Mouse (Mus musculus) hindbrain, embryonic 10.5 days (tissue): Measurements from ENCODE around the gene Fam217b. TPM values are rescaled to one million over a fixed set of nuclear protein-coding genes. Genes with fewer than 3 reads are reported as not detected.
A peak's percentile ranks its signal among the peaks of the same experiment; 100 is the strongest.

Experiments
- DNase-seq: peaks from one replicate; pipeline ENCODE4 v3.0.0-alpha.2; 2017; ENCODE audit warnings: low spot score
- H3K27ac ChIP-seq: fragments of 300-500 bp; sonication (generic); 2 replicates; pipeline ENCODE4 v1.5.1; 2016; ENCODE audit warnings: mild to moderate bottlenecking, moderate library complexity
- H3K27me3 ChIP-seq: fragments of 300-500 bp; sonication (generic); 2 replicates; pipeline ENCODE4 v1.6.1; 2016; ENCODE audit warnings: mild to moderate bottlenecking; ENCODE audit not compliant: poor library complexity, insufficient read depth, severe bottlenecking
- H3K36me3 ChIP-seq: fragments of 300-500 bp; sonication (generic); 2 replicates; pipeline ENCODE4 v1.6.1; 2016; ENCODE audit warnings: mild to moderate bottlenecking, moderate library complexity
- H3K4me1 ChIP-seq: fragments of 300-500 bp; sonication (generic); replicated peaks from 2 replicates; pipeline ENCODE4 v1.6.1; 2016; ENCODE audit warnings: mild to moderate bottlenecking
- H3K4me3 ChIP-seq: fragments of 300-500 bp; sonication (generic); 2 replicates; pipeline ENCODE4 v1.5.1; 2016; ENCODE audit warnings: mild to moderate bottlenecking, moderate library complexity
- H3K9me3 ChIP-seq: fragments of 300-500 bp; sonication (generic); 2 replicates; pipeline ENCODE4 v1.6.1; 2016; ENCODE audit warnings: mild to moderate bottlenecking, moderate library complexity
- WGBS: fragments of 180-500 bp; shearing (Covaris S2); methylation state at CpG from one replicate; pipeline ENCODE4 v1.1.7; 2016; 5-methylcytosine and 5-hydroxymethylcytosine counted together
- polyA plus RNA-seq: library from polyadenylated mRNA; unstranded; fragments of >200 nt; fragmentation: Nextera tagmentation; extraction: Ambion mirVana; gene quantifications from 2 replicates; pipeline ENCODE4 v1.2.1, GENCODE M21; 2016

Gene Fam217b
- polyA plus RNA-seq: 2.0 and 2.3 TPM in 2 replicates

- peaks cover 46% of the 10 kb centered on the region for H3K27me3 ChIP-seq
- DNase-seq: peak; percentile 67
- WGBS: under 1% methylated on average over 73 of the region's 74 CpGs
- H3K36me3 ChIP-seq: no peaks in the 10 kb centered on the region
- H3K9me3 ChIP-seq: no peaks in the 10 kb centered on the region
- peak within 1 kb of the TSS; percentile 81 for H3K27ac ChIP-seq
- H3K4me3 ChIP-seq: peak within 1 kb of the TSS; percentile 77
- H3K4me1 ChIP-seq: peaks cover 23% of the 10 kb centered on the region
Observed at GRCm38 (mm10) chr2:178414261-178415149, at the start of gene Fam217b, which contains the start of gene Ppp1r3d. Gene Fam217b, plus strand, starts transcription at chr2:178414524. Gene Ppp1r3d, minus strand, starts transcription at chr2:178414472.

GRCm38 (mm10) chr2:178407053-178407815 lies 7.1 kb upstream of the Fam217b start, which contains the start of gene Sycp2:
Gene Sycp2, minus strand, starts transcription at chr2:178407685.
- no peak for DNase-seq
- H3K27me3 ChIP-seq: peaks cover 11% of the 10 kb centered on the region
- no peak within 1 kb of the TSS for H3K4me3 ChIP-seq
- no peaks in the 10 kb centered on the region for H3K4me1 ChIP-seq
- H3K9me3 ChIP-seq: peaks cover 9% of the 10 kb centered on the region
- no peak within 1 kb of the TSS for H3K27ac ChIP-seq
- H3K36me3 ChIP-seq: no peaks in the 10 kb centered on the region
- WGBS: 82% methylated on average over 52 of the region's 52 CpGs

- WGBS: 60% methylated on average over 1 of the region's 1 CpGs
- H3K36me3 ChIP-seq: no peaks in the 10 kb centered on the region
- H3K4me1 ChIP-seq: peaks cover 12% of the 10 kb centered on the region
- H3K27ac ChIP-seq: no peak overlapping the region
- no peak overlapping the region for H3K4me3 ChIP-seq
- no peak for DNase-seq
- peaks cover 29% of the 10 kb centered on the region for H3K27me3 ChIP-seq
- H3K9me3 ChIP-seq: peaks cover 9% of the 10 kb centered on the region
Observed at GRCm38 (mm10) chr2:178409024-178409423, 5.3 kb upstream of the Fam217b start.

GRCm38 (mm10) chr2:178410286-178410685 lies 4.0 kb upstream of the Fam217b start:
- H3K36me3 ChIP-seq: no peaks in the 10 kb centered on the region
- H3K4me1 ChIP-seq: peaks cover 22% of the 10 kb centered on the region
- no peak overlapping the region for H3K27ac ChIP-seq
- peaks cover 40% of the 10 kb centered on the region for H3K27me3 ChIP-seq
- H3K9me3 ChIP-seq: peaks cover 9% of the 10 kb centered on the region
- no peak for DNase-seq
- H3K4me3 ChIP-seq: no peak overlapping the region
- 80% methylated on average over 6 of the region's 6 CpGs for WGBS

- DNase-seq: no peak
- Histone ChIP-seq H3K27me3 (peaks cover 46% of the 10 kb centered on the region), H3K9me3 (peaks cover 2% of the 10 kb centered on the region), H3K36me3 (no peaks in the 10 kb centered on the region), H3K27ac (no peak overlapping the region), H3K4me3 (no peak overlapping the region), H3K4me1 (peaks cover 23% of the 10 kb centered on the region)
- WGBS: 72% methylated on average over 6 of the region's 6 CpGs
Observed at GRCm38 (mm10) chr2:178412598-178412997, 1.7 kb upstream of the Fam217b start.

- 68% methylated on average over 13 of the region's 13 CpGs for WGBS
- peak; percentile 25 for DNase-seq
- Histone ChIP-seq H3K27me3 (peaks cover 46% of the 10 kb centered on the region), H3K9me3 (no peaks in the 10 kb centered on the region), H3K4me3 (peak overlapping the region; percentile 77; the same call in 1 of the 2 replicates), H3K36me3 (no peaks in the 10 kb centered on the region), H3K4me1 (peaks cover 23% of the 10 kb centered on the region), H3K27ac (no peak overlapping the region)
Observed at GRCm38 (mm10) chr2:178413081-178413480, 1.2 kb upstream of the Fam217b start.

- DNase-seq: peak; percentile 23
- Histone ChIP-seq H3K9me3 (no peaks in the 10 kb centered on the region), H3K4me1 (peaks cover 23% of the 10 kb centered on the region), H3K4me3 (peak overlapping the region; percentile 77), H3K27me3 (peaks cover 46% of the 10 kb centered on the region), H3K36me3 (no peaks in the 10 kb centered on the region), H3K27ac (peak overlapping the region; percentile 81)
- 18% methylated on average over 75 of the region's 75 CpGs for WGBS
Observed at GRCm38 (mm10) chr2:178413481-178414260, 653 bp upstream of the Fam217b start.

- no peak for DNase-seq
- H3K4me3 ChIP-seq: peak overlapping the region; percentile 77
- WGBS: 38% methylated on average over 3 of the region's 3 CpGs
- H3K9me3 ChIP-seq: no peaks in the 10 kb centered on the region
- H3K27me3 ChIP-seq: peaks cover 46% of the 10 kb centered on the region
- H3K36me3 ChIP-seq: no peaks in the 10 kb centered on the region
- peaks cover 23% of the 10 kb centered on the region for H3K4me1 ChIP-seq
- H3K27ac ChIP-seq: peak overlapping the region; percentile 81; the same call in 1 of the 2 replicates
Observed at GRCm38 (mm10) chr2:178415150-178415448, 775 bp downstream of the Fam217b start.

GRCm38 (mm10) chr2:178416427-178416826 lies 2.1 kb downstream of the Fam217b start:
- peaks cover 47% of the 10 kb centered on the region for H3K27me3 ChIP-seq
- 75% methylated on average over 13 of the region's 13 CpGs for WGBS
- H3K4me1 ChIP-seq: peaks cover 31% of the 10 kb centered on the region
- no peaks in the 10 kb centered on the region for H3K9me3 ChIP-seq
- H3K36me3 ChIP-seq: no peaks in the 10 kb centered on the region
- no peak overlapping the region for H3K27ac ChIP-seq
- DNase-seq: no peak
- H3K4me3 ChIP-seq: no peak overlapping the region

GRCm38 (mm10) chr2:178416970-178417369 lies 2.6 kb downstream of the Fam217b start:
- Histone ChIP-seq H3K27ac (no peak overlapping the region), H3K4me1 (peaks cover 35% of the 10 kb centered on the region), H3K27me3 (peaks cover 42% of the 10 kb centered on the region), H3K9me3 (no peaks in the 10 kb centered on the region), H3K36me3 (no peaks in the 10 kb centered on the region), H3K4me3 (no peak overlapping the region)
- 72% methylated on average over 4 of the region's 4 CpGs for WGBS
- no peak for DNase-seq

- 77% methylated on average over 9 of the region's 9 CpGs for WGBS
- no peak overlapping the region; the same call in 1 of the 2 replicates for H3K27ac ChIP-seq
- H3K9me3 ChIP-seq: no peaks in the 10 kb centered on the region
- 0 out of 2 replicates have a peak, but pooled peaks cover 8% of the 10 kb centered on the region for H3K27me3 ChIP-seq
- no peak overlapping the region for H3K4me3 ChIP-seq
- DNase-seq: no peak
- H3K36me3 ChIP-seq: no peaks in the 10 kb centered on the region
- peaks cover 19% of the 10 kb centered on the region for H3K4me1 ChIP-seq
Observed at GRCm38 (mm10) chr2:178420576-178420975, 6.3 kb downstream of the Fam217b start.

GRCm38 (mm10) chr2:178421603-178422002 lies 7.3 kb downstream of the Fam217b start:
- Histone ChIP-seq H3K9me3 (no peaks in the 10 kb centered on the region), H3K27me3 (0 out of 2 replicates have a peak, but pooled peaks cover 3% of the 10 kb centered on the region), H3K4me3 (no peak overlapping the region), H3K4me1 (peaks cover 19% of the 10 kb centered on the region), H3K36me3 (no peaks in the 10 kb centered on the region), H3K27ac (peak overlapping the region; percentile 35; the same call in 1 of the 2 replicates)
- no peak for DNase-seq
- 49% methylated on average over 6 of the region's 6 CpGs for WGBS
